Mouse (Mus musculus): ENCODE measurements around the gene Rfx2.

DNA sequence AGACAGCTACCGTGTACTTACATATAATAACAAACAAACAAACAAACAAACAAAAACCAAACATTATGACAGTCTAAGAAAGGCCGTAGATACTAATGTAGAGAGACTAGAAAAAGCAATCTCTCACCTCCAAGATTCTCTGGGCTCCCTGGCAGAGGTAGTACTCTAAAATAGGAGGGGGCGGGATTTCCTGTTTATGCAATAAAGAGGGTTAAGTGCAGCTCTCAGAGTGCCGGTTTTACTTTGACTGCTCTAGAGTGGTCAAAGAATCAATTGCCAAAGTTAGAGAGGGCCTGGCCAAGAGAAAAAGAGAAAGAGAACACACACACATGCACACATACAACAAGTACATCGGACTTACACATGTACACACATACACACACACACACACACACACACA is 11.4 kb upstream of the Rfx2 start:
- TF ChIP-seq CTCF (IDR thresholded peaks at IDR 0.05; ENCODE audit: low read depth, low read length) (no peak), POLR2A (IDR thresholded peaks at IDR 0.05; ENCODE audit: borderline replicate concordance, low read depth, low read length) (no peak)

Measured in bone marrow macrophage, adult 2 months (primary cell).